Mouse (Mus musculus) ES-E14 (cell line): Measurements from ENCODE around the gene Pcmtd2.

Source experiments
- CHD2 ChIP-seq: IDR thresholded peaks from 2 replicates; pipeline ENCODE4 v1.6.1; 2014; ENCODE audit warnings: mild to moderate bottlenecking, low read depth, low read length, inconsistent platforms
- HCFC1 ChIP-seq: IDR thresholded peaks from 2 replicates; pipeline ENCODE4 v1.6.1; 2012; ENCODE audit warnings: low read length, inconsistent platforms, borderline replicate concordance; ENCODE audit not compliant: insufficient read depth
- MAFK ChIP-seq: IDR thresholded peaks from 2 replicates; pipeline ENCODE4 v1.6.1; 2014; ENCODE audit warnings: mild to moderate bottlenecking, low read depth, low read length, inconsistent platforms; ENCODE audit not compliant: insufficient read depth
- ZC3H11A ChIP-seq: IDR thresholded peaks from 2 replicates; pipeline ENCODE4 v1.6.1; 2012; ENCODE audit warnings: low read depth, mild to moderate bottlenecking, inconsistent platforms, low read length, borderline replicate concordance
- ZNF384 ChIP-seq: IDR thresholded peaks from 2 replicates; pipeline ENCODE4 v1.6.1; 2012; ENCODE audit warnings: low read depth, low read length, inconsistent platforms

- no peak for TF ChIP-seq HCFC1
- TF ChIP-seq CHD2: no peak
- TF ChIP-seq MAFK: no peak
- no peak for TF ChIP-seq ZNF384
- no peak for TF ChIP-seq ZC3H11A
Observed at GRCm38 (mm10) chr2:181878903-181879302, 41.2 kb downstream of the Pcmtd2 start.
